Mouse (Mus musculus) c-Kit-negative CD71-positive TER-119-positive erythroid progenitor cells, embryonic 14.5 days (primary cell): Measurements from ENCODE around the gene Ano3.
"Not testable (repeated sequence)": the region's sequence is repeated elsewhere in the genome, so short reads cannot be mapped to it uniquely, and the experiment has no call there.

Experiments used
- DNase-seq: peaks from one replicate; pipeline ENCODE4 v3.0.0-alpha.2; 2013; ENCODE audit warnings: low read depth, low spot score

Ano3 gene

DNA sequence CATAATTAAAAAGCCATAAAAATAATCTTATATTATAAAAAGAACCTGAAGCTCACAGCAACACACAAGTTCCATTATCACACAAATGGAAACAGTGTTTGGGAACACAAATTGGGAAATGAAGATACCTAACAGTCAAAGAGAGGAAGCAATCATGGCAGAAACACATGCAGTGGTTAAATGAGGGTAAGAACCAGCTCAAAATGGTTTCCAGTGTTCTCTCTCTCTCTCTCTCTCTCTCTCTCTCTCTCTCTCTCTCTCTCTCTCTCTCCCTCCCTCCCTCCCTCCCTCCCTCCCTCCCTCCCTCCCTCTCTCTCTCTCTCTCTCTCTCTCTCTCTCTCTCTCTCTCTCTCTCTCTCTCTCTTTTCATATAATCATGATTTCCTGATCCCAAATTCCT, at the start of gene Ano3:
Gene Ano3 (minus strand): TSS at position 101 of the 400 bp plus-strand sequence.
- not testable (repeated sequence) for DNase-seq

DNA sequence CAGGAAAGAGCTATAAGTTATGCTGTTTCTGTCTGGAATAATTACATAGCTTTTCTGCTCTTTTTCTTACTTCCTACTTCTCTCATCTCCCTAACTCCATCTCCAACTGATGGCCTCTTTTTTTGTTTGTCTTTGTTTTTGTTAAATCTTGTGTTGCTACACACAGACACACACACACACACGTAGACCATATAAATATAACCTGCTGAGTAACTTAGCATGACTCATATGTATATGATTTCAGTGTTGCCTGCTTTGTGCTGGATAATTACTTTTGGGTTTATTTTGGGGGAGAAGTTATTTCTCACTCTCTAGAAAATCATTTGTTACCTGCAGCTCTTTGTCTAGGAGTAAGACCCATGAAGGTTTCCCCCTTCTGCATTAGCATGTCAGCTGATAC, 39.3 kb upstream of the Ano3 start:
- DNase-seq = no peak

DNA sequence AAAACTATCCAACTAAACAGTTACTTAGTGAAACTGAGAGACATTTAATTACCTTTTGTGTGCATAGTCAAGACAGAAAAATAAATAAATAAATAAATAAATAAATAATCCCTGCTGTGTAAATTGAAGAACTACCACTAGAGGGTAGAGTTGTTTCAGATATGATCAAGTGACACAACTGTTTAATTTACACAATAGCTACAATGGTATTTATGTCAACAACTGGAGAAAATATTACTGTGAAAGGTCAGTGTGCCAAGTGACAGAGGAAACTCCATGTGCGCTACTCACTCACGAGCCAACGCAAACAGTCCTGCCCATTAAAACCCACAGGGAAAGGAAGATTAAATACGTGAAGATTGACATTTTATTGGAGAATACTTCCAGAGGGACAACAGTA, 38.8 kb upstream of the Ano3 start:
- DNase-seq = no peak

DNA sequence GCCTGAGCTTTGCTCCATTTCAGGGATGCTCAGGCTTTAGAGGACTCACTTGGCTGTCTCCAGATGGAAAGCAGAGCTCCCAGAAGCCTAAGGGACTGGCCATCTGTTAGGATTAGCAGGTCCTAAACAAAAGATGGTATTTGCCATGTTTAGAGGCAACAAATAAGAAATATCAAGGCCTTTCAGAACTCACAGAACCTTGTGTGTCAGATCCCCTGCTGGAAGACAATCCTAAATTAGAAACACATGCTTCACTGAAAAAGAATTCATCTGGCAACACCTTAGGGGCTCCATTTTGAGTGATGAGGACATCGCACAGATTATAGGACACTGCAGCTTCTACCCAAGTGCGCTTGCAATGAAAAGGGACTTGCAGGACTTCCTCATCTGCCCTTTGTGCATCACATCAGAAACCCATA, 35.1 kb upstream of the Ano3 start:
- no peak for DNase-seq

DNA sequence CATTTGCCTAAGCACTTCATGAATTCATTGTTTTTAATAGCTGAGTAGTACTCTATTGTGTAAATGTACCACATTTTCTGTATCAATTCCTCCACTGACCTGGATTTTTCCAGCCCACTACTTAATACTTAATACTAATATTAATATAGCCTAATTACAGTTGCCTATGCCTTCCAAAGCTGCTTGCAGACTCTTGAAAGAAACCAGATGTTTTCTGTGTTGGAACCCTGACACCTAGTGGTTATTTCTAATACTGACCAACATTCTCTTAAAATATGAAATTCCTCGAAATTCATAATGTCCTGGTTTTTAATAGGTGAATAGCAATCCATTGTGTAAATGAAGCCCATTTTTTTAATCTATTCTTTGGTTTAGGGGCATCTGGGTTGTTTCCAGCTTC, 31.0 kb upstream of the Ano3 start:
- no peak for DNase-seq

DNA sequence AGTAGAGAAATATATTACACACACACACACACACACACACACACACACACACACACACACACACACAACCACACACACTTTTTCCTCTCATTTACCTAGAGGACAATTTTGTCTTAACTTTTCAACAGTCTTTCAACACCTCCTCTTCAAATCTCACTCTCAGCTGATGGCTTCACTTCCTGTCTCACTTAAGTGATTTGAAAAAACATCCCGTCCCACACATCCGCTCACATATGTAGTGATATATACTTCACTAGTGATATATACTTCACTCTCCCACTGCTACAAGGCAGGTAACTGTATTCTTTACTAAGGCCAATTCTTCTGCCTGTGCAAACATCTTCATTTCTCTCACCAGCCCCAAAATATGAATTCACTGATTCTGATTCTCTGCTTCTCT, 28.9 kb upstream of the Ano3 start:
- DNase-seq = no peak

DNA sequence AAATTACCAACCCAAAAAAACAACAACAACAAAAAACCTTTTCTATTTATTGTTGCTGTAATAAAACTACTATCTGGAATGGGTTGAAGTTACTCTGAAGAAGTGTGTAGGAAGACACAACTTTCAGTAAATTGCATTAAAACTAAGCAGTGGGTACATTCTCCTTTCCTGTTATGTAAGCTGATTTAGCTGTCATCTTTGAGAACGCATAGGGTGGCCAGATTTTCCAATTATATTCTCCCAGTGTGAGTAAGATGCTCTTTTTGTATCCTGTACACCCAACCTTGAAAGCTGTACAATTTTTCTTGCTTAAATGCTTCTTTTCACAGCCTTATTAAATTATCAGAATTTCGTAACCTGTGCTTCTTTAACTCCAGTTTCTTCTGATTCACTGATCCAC, 26.1 kb upstream of the Ano3 start:
- no peak for DNase-seq

DNA sequence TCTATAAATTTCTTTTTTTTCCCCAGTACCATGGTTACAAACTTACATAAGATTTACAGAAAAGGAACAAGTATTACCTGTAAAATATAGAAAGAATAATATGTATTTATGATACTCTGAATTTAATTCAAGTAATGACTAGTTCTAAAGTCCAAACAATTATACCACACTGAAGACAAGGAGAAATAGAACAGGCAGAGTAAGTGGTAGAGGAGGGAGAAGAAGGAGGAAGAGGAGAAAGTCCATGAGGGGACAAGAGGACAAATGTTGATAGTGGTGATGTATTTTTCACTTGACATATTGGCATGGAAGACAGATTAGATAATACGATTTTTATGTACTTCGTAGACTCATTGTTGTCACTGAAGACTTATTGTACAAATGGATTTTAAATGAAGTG, 19.4 kb upstream of the Ano3 start:
- no peak for DNase-seq

DNA sequence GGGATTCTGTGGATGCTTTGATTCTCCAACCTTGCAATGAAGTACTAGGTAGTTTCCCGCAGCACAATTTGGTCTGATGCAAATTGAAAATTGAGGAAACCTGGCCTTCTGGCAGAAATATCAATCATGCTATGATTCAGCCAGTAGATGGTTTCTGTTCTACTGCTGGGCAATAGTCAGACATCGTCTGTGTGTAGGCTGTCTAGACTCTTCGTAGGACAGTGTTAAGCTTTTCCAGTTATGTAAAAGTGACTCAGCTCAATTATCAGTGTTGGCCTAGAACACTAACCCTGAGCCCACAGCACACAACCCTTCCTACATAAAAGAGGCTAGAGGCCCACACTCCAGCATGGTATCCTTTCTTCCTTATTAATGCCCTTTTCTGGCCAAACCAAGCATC, 14.7 kb upstream of the Ano3 start:
- DNase-seq = no peak

DNA sequence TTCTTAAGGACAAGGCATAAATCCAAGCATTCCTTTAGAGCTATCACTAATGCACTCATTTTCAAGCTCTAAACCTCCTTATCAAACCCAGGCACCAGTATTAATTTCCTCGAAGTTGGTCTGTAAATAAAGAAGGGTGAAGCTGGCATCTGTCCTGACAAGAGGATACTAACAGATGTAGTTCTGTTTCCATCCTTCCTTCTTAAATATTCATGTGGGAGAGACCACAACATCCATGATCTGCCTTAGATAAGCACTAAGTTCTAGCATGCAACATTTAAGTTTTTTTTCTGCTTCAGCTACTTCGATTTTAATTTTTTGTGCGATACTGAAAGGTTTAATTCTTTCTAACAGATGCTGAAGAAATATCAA, 305 bp downstream of the Ano3 start:
- no peak for DNase-seq

DNA sequence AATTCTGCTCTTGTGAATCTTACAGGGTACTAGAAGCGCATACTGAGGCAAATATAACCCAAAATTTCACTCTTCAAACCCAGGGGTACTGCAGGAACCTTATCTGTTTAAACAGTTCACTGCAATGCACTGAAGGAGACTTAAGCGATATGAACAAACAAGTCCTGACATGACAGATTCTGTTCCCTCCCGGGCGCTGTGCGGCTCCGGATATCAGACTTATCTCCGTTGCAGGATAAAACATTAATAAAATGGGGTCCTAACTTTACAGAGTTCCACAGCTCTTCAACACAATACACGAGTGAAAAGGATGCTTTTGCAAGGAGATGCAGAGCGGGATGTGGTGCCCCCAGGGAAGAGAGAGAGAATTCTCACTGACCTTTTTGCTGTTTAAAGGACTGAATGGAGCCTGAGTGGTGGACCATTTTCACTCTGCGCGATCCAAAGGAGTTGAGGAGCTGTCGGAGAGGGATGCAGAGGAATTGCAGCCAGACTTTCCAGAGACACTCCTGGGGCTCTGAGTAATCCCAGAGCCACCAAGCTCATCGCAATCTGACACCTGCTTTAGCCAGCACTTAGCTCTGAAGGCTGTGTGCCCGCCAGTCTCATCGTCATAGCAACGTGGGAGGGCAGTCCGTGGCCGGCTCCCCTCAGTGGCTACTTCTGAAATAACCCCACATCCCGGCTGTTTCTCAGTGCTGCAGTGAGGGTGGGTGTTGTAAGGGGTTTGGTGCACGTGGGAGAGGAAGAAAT, 868 bp downstream of the Ano3 start:
- no peak for DNase-seq

DNA sequence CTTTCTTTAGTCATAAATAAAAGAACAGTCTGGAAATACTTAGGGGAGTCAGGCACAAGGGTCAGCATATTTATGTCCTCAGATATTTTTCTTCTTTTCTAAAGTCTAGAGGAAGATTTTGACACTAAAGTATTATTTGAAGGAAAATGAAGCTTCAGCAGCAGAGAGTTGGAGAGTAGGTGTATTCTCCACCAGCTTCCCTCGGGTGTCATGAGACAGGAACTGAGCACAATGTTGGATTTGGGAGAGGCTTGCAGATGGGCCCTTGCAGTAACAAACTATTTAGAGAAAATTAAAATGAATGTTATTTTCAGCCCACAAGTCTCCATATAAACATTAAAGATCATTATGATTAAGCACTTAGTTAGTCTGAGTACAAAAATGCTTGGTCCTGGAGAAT, 5.6 kb downstream of the Ano3 start:
- DNase-seq = no peak

DNA sequence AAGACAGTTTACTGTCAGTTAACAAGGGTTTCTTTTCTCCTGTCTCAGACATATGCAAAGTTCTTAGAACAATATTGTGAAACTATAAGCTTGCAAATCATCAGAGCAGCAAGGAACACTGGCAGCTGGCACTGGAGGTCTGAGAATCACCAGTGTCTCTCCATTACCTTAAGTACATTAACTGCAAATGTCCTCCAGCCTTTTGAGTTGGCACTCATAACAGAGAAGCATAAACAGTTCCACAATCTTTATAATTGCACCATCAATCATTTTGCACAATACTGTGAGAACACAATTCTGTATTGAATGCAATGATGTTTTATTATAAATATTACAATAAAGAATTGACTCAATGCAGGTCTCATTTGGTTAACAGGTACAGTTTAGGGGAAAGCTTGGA, 15.0 kb downstream of the Ano3 start:
- DNase-seq = no peak

DNA sequence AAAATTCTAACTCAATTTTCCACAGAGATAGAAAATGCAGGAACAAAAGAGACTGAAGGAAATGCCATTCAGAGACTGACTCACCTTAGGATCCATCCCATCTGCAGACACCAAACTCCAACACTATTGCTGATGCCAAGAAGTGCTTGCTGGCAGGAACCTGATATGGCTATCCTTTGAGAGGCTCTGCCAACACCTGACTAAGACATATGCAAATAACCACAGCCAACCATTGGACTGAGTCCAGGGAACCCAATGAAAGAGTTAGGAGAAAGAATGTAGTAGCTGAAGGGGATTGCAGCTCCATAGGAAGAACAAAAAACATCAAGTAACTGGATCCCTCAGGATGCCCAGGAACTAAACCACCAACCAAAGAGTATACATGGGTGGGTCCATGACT, 21.6 kb downstream of the Ano3 start:
- no peak for DNase-seq

DNA sequence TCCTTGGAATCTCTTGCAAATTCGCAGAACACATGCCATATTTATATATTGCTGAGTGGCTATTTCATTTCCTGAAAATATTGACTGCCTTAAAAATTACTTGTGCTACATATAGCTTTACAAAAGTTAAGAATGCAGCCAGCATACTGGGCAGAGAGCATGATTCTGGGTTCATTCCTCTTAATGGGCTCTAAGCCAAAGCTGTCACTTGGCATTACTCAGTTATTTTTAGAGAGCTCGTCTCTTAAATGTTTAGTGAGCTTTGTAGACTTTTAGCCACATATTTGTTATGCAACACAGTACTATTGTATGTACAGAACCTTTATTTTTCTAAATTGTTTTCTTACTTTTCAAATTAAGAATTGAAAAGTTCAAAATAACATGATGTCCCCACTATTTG, 41.2 kb downstream of the Ano3 start:
- no peak for DNase-seq

DNA sequence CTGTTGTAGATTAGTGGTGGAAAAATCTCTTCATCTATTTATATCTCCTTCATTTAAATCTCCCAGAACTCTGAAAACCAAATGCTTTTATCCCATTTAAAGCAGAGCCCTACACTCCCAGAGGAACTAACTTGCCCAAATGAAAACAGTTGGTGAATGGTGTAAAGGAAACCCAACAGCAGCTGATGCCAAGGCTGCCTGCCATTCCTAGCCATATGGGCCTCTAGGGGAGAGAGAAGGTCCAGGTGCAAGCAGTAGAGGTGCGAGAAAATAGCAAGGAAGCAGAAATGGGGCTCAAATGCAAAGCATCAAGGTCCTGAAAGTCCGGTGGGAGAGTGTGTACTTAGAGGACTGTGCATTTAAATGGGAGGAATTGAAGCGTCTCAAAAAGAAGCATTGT, 44.2 kb downstream of the Ano3 start:
- DNase-seq = no peak

DNA sequence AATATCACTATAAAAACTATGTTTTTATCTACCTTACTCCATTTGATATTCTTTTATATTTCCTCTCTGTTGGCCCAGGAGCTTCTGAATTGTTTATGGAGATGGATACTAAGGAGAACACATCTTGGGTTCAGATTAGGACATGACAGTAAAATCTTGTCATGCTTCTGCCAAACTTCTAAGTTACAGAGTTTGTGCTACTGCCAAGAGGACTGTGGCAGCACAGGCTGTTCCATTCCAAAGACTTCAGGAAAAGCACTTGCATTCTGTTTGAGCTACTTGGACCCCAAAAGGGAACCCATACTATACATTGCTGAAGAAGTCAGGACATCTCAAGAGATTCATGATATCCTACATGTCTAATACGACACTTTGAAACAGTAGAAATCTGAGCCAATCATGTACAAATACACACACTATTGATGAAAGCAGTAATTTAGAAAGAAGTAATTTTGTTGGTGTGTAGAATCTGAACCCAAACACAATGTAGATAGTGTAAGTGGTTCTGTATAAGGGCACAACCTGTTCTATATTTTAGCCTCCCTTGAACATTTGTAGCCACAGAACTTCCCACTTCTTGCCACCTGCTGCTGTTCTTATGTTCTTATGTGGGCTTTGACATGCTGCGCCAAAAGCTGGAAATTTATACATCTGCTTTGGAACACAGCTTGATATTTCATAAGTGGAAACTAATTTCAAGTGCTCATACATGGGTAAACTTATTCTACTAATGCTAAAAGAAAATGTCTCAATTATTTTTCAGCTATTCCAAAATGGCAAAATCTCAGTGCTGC, 54.0 kb downstream of the Ano3 start:
- no peak for DNase-seq

DNA sequence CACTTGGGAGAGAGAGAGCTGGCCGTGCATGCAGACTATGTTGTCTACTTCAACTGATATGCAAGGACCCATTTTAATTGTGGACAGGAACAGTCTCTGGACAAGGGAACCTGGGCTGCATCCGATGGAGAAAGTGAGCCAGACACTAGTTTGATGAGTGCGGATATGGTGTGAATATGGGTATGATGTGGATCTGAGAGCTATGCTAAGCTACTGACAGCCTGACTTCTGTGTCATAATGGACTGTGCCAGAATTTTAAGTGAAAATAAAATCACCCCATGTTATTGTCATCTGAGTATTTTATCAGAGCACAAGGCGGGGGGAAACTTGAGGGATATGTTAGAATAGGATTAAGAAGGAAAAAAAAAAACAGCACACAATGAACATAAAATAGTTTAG, 79.1 kb downstream of the Ano3 start:
- DNase-seq = no peak

DNA sequence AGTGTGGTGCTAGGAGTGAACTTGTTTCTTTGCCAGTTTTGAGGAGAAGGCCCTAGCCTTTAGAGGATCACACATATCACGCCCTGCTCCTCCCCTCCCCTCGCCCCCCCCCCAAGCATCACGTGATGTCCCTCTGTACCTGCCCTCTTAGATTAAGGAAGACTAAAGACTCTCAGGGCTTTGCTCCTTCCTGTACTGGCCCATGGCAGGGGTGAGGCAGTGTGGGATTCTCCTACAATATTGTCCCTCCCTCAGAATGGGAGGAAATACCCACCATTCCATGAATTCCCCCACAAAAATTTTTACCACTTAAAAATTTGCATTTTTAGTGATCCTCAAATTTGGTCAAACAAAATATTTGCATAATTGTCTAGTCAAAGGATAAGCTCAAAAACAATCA, 85.1 kb downstream of the Ano3 start:
- no peak for DNase-seq

DNA sequence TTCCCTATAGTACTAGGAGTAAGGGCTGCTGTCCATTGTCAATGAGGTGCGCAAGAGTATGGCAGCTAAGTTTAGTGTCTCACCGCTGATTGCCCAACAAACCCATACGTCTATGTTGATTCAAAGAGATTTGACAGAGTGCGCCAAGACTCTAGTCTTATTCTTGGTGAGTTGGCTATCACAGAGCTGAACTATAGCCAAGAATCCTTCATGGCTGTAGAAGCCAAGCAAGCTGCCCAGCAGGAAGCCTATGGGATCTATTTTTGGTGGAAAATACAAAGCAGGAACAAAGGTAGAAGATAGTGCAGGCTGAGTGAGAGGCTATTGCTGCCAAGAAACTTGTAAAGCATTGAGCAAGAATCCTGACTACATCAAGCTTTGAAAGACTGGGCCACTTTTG, 87.3 kb downstream of the Ano3 start:
- DNase-seq = no peak

DNA sequence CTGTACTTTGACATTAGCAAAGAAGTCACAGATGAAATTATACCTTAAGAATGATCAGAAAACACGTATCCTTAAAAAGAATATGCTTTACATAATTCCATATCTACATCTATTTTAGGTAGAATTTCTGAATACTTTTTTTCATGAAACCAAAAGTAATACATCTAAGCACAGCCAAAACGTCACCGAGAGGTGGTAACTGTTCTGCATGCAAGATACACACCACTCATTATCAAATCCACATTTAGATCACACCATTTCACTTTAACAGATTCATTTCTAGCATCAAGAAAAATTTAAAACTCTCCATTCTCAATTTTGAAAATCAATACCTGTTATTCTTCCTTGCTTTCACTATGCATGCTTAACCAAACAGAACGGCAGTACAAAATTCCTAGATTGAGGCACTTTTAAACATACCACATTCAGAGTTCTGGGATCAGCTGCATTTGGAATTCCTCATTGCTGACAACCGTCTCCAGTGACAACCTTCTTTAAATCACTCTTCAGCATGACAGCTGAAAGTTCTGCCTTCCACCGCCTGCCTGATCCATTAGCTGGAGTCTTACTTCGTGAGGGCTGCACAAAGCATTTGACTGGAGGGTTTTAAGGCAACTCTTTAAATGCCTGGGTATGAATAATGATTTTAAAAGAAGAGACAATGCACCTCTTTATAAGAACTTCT, 111.0 kb downstream of the Ano3 start:
- DNase-seq = no peak

DNA sequence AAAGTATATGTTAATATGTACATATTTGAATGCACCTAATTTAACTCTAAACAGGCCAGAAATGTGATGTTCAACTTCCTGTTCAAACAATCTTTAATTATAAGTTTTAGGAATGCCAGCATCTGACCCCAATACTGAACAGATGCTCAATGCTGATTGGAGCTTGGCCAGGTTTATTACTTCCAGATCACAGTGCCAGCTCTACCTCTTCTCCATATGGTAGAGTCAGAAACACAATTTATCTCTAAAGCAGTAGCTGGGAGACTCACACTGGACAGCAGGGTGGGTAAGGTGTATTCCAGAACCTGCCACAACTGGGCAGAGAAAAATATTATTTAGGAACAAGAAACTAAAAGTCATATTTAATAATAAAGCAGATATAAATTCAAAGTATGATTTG, 134.5 kb downstream of the Ano3 start:
- no peak for DNase-seq

DNA sequence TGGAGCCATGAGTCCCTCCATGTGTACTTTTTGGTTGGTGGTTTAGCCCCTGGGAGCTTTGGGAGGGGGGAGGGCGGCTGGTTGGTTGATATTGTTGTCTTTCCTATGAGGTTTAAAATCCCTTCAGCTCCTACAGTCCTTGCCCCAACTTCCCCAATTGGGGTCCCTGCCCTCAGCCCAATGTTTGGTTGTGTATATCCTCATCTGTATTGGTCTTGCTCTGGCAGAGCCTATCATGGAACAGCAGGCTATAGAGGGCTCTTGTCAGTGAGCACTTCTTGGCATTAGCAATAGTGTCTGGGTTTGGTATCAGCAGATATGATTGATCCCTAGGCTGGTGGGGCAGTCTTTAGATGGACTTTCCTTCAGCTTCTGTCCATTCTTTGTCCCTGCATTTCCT, 135.8 kb downstream of the Ano3 start:
- no peak for DNase-seq
